Mouse (Mus musculus) gastrocnemius, adult 2 months (tissue): ENCODE results near the gene Fam186b. TPM values are rescaled to one million over a fixed set of nuclear protein-coding genes. Genes with fewer than 3 reads are reported as not detected.

Experiments used
- DNase-seq: peaks from one replicate; pipeline ENCODE4 v3.0.0; 2022
- H3K27ac ChIP-seq: fragments of 200-600 bp; 2 replicates; pipeline ENCODE4 v1.8.1; 2022; ENCODE audit warnings: mild to moderate bottlenecking
- H3K4me3 ChIP-seq: fragments of 200-600 bp; 2 replicates; pipeline ENCODE4 v1.8.1; 2022; ENCODE audit warnings: mild to moderate bottlenecking, moderate library complexity
- CTCF ChIP-seq: fragments of 200-600 bp; IDR thresholded peaks from 2 replicates; pipeline ENCODE4 v1.8.1; 2022; ENCODE audit warnings: antibody characterized with exemption, mild to moderate bottlenecking, moderate library complexity
- intact Hi-C: fragments of 180-260 bp; cut with DNase I; formaldehyde crosslinking; loops from one replicate; pipeline ENCODE4 v1.15.1; 2025
- long read RNA-seq, 2 experiments: library from polyadenylated mRNA; stranded (forward); transcript quantifications; one replicate each; pipeline ENCODE4 v2.0.0; 2021
- total RNA-seq, 2 experiments: library from RNA; stranded (reverse); gene quantifications; 2 replicates each; pipeline ENCODE4 v1.2.3; 2021

Gene Fam186b
- not detected for total RNA-seq
- long read RNA-seq, experiment 1: 0 reads
- long read RNA-seq, experiment 2: 0 reads

DNA sequence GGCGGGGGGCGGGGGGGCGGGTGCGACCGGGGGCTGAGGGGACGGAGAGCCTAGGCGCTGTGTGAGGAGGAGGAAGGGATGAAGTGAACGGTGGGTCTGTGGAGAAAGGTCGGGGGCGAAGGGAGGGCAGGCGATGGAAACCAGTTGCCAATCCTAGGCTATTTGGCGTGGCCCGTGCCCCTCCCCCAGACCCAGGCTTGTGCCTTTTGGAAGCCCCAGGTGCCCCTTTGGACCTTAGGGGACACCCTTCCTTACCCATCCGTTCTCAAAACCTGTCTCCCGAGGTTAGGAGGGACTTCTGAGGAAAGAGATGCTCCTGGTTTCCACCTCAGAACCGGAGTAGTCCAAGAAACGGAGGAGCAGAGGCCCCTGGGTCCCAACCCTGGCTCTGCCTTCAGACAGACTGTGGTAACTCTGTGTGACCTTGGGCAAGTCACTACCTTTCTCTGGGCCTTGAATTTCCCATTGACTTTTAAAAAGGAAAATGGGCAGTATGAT, at the start of gene Fam186b:
Gene Fam186b (minus strand): TSS at position 405 of the 498 bp plus-strand sequence.
- Histone ChIP-seq H3K4me3 (peak within 1 kb of the TSS; percentile 89), H3K27ac (peak within 1 kb of the TSS; percentile 91)
- TF ChIP-seq CTCF: no peak
- peak; percentile 53 for DNase-seq
- intact Hi-C loops: loop anchor here (2.0 kb wide), 1 partner anchor 45 kb away; the partner anchor contains the start of gene Mcrs1

DNA sequence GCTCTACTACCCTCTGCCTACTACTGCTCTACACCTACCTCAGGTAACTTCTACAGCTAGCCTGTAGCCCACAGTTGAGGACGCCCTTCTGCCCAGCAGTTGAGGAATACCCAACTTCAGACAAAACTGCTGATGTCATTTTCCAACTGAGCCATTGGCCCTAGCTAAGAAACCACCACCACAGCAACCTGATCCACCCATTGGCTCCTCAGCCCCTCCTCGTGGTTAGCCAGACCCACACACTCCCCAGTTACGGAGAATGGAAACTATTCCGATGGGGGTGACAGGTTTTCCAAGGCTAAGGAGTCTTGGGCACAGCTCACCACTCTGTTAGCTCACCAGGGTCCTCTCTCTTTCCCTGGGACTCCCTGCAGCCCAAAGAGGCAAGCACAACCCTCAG, 49.3 kb upstream of the Fam186b start:
- peak overlapping the region; percentile 83 for H3K27ac ChIP-seq
- intact Hi-C loops: no loop called here
- H3K4me3 ChIP-seq: peak overlapping the region; percentile 51
- DNase-seq: peak; percentile 65
- no peak for TF ChIP-seq CTCF

DNA sequence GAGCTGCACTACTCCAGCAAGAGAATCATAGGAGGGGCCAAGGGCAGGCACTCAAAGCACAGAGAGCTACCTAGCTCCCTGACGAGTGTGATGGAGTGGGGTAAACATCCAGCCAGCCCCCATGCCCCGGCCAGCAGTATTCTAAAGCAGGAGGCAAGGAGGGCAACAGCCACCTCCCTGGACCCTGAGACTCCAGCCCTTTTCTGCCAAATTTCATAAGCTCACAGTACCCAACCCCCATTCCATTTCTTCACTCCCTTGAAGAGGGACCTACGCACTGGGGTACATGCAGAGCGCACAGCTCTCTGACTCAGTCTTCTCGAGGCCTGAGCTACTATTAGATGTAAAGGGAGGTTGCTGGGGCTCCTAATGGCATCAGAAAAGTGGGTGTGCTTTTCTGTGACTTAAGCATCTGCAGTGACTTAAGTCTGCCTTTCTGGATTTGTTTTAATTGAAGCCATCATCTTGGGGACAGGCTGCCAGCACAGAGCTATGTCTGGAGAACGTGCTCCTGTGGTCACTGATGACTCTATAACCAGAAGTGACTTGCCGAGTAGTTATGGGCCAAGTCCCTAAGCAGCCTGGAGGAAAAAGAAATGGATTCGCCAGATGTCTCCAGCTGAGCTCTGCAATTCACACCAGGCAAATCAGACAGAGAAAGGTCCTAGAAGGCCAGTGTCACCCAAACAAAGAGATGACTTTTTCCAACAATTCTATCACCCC, 48.6 kb upstream of the Fam186b start:
- peak; percentile 61 for DNase-seq
- intact Hi-C loops: no loop called here
- TF ChIP-seq CTCF: no peak
- Histone ChIP-seq H3K4me3 (peak overlapping the region; percentile 51), H3K27ac (peak overlapping the region; percentile 83)

DNA sequence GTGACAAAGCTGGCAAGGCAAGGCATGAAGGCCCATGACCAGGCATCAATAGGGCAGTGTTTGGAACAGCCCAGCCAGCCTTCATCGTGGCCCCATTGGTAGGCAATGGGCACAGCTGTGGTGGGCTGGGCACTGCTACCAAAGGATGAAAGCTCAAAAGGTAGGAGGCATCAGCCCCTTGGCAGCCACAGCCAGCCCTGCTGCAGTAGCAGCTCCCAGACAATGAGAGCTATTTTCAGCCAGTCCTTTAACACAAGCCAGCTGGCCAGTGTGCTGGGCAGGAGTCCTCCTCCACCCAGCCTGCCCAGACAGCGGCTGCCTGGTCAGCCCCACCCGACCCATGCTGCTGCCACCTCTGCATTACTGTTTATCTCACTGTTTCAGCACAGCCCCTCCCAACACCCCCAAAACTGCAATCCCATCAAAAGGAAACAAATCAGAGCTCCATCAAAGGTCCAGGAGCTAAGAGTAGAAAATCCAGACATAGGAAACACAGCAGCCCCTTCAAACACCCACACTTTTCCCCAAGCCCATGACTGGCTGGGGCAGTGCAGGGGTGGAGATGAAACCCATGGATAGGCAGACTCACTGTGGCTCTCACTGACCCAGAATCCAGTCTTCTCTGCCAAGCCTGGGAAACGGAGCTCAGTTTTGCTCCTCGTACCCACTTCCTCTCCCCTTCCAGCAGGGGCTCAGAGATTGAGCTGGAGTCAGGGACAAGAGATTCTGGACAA, 47.9 kb upstream of the Fam186b start:
- H3K27ac ChIP-seq: peak overlapping the region; percentile 83
- no peak for TF ChIP-seq CTCF

DNA sequence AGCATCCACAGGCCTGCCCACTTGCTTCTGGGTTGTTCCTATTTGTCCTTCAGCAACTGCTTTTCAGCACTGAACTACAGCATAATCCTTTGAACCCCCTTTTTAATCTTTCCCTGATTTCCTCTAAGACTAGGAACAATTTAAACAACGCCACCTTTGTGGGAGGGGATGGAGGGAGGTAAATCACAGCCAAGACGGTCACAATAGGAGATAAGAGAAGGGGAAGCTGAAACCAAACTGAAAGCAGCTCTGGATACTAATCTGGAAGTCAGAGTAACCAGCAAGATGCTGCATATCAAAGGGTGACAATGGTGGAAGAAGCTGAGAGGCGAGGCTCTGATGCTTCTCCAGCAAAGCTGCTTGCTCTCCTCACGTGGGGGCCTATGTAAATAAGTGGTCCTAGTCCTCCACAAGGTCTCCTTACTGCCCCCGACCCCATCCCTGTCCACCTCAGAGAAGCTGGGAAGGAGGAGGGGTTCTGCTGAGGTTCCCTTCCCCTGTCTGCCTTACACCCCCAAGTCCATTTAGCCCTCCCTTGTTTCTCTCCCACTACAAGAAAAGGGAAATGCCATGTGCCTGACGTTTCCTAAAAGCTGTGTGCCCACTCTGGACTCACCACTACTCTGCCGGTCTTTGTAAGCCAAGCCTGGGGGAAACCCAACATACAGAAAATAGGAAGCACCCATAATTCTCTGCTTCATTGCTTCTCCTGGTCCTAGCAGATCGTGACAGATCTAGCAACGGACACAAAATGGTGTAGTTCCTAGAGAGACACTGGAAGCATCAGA, 46.7 kb upstream of the Fam186b start:
- peak; percentile 7 for DNase-seq
- no peak for TF ChIP-seq CTCF
- peak overlapping the region; percentile 83 for H3K27ac ChIP-seq
- H3K4me3 ChIP-seq: no peak overlapping the region
- intact Hi-C loops: no loop called here

More for the DNA sequence above, 47.9 kb upstream of the Fam186b start:
- H3K4me3 ChIP-seq: peak overlapping the region; percentile 51
- intact Hi-C loops: no loop called here
- DNase-seq: peak; percentile 85

DNA sequence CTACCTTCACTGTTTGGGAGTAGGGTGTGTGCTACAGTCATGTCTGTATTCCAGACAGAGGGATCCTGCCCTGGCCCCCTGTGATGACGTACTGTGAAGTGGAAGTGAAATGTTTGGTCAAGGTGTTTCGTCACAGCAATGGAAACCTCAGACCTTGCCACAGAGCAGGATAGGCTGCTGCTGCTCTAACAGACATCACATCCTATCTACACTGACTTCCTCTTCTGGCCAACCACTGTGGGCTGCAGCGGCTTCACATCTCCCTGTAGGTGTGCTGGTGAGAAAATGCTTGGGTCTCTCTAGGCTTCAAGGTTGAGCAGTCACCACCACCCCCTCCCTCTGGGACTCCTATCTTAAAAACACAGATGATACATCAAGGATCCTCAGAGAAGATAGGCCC, 45.4 kb upstream of the Fam186b start:
- intact Hi-C loops: no loop called here
- Histone ChIP-seq H3K4me3 (no peak overlapping the region), H3K27ac (peak overlapping the region; percentile 83; the same call in 1 of the 2 replicates)
- no peak for TF ChIP-seq CTCF
- no peak for DNase-seq

DNA sequence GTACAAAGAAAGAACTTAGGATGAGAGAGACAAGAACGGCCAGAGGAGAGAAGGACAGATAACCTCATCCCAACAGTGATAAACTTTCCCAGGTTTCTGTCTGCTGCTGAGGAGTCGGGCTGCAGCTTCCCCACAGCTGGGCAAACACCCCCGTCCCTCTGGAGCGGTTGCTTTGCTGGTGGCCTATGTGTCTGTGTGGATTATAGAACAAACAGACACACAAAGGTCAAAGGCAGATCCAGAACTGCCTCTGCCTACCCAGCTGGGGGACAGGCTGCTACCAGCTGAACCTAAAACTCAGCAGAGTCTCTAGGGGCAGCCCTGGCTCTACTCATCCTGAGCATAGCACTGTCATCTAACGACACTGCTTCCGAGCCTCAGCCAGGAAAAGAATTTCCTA, 44.0 kb upstream of the Fam186b start:
- no peak for DNase-seq
- intact Hi-C loops: no loop called here
- H3K27ac ChIP-seq: peak overlapping the region; percentile 35; the same call in 1 of the 2 replicates
- H3K4me3 ChIP-seq: no peak overlapping the region
- TF ChIP-seq CTCF: no peak

DNA sequence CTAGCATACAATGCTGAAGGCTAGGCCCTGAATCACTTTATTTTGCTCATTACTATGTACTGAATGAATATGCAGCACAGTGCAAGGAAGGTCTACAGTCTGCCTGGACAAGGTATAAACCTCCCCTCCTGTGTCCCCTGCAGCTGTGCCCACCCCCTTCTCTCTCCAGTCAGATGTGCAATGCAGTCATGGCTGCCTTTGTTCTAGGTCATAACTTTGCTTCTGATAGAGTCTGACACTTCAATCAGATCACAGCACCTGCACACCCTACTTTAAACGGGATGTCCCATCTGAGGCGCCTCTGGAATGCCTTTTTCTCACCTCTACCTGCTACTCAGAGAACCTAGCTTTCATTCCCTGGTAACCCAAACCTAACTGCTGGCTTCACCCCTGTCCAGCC, 43.2 kb upstream of the Fam186b start:
- intact Hi-C loops: no loop called here
- H3K4me3 ChIP-seq: no peak overlapping the region
- no peak for DNase-seq
- no peak overlapping the region for H3K27ac ChIP-seq
- TF ChIP-seq CTCF: no peak

DNA sequence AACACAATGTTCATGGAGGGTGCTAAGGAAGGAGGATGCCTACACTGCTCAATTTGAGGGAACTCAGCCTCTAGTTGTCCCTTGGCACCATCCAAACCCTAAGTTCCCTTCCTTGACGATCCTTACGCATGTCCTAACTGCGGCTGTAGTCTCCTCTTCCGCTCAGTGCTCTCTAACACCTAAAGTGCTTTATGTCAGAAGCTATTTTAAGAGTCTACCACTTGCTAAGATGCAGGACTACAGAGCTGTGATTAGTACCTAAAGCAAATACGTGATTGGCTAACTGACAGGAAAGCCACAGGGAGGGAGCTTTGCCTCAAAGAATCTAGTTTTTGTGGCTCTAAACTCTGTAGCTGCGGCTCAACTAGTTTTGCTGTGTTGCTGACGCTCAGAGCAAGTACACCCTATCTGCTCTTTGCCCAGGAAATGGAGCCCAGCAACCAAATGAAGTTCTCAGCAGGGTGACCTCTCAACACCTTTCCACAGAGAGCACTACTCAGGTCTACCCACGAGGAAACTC, 40.2 kb upstream of the Fam186b start:
- no peak for DNase-seq
- TF ChIP-seq CTCF: no peak
- H3K4me3 ChIP-seq: no peak overlapping the region
- peak overlapping the region; percentile 91; the same call in 1 of the 2 replicates for H3K27ac ChIP-seq
- intact Hi-C loops: no loop called here

DNA sequence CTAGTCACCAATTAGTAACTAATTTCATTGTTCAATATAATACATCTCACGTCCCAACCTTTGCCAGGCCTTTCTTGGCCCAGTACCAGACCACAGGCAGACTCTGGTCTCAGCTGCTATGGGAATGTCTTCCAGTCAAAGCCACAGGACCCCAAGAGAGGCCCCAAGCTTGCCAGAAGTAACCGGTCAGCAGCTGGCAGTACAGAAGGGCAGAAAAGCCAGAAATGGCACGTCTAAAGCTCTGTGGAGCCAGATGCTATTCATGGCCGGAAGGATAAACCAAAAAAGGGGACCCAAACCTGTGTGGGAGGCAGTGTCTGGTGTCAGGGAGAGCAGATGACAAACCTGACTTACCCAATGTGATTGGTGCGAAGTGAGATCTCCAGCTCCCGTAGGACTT, 38.8 kb upstream of the Fam186b start:
- Histone ChIP-seq H3K27ac (peak overlapping the region; percentile 91), H3K4me3 (no peak overlapping the region)
- no peak for DNase-seq
- no peak for TF ChIP-seq CTCF
- intact Hi-C loops: no loop called here

DNA sequence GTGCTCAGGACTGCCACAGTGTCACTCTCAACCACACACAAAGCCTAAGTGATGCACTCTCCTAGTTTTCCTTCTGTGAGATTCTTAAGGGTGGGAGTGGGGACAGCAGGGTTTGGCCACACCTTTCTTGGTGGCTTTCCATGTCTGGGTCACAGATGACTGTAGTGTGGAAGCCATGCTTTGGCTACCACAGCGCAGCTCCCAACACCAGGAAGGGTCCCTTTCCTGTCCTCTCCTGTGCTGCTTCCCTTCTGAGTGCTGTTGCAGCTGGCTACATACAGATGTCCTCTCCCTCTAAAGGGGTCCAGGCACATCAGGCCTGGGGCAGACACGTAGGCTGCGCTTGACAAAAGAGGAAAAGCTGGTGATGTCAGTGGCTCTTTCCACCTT, 38.0 kb upstream of the Fam186b start:
- intact Hi-C loops: loop anchor here (2.0 kb wide), 1 partner anchor 37 kb away; the partner anchor contains the start of gene Fmnl3
- TF ChIP-seq CTCF: no peak

DNA sequence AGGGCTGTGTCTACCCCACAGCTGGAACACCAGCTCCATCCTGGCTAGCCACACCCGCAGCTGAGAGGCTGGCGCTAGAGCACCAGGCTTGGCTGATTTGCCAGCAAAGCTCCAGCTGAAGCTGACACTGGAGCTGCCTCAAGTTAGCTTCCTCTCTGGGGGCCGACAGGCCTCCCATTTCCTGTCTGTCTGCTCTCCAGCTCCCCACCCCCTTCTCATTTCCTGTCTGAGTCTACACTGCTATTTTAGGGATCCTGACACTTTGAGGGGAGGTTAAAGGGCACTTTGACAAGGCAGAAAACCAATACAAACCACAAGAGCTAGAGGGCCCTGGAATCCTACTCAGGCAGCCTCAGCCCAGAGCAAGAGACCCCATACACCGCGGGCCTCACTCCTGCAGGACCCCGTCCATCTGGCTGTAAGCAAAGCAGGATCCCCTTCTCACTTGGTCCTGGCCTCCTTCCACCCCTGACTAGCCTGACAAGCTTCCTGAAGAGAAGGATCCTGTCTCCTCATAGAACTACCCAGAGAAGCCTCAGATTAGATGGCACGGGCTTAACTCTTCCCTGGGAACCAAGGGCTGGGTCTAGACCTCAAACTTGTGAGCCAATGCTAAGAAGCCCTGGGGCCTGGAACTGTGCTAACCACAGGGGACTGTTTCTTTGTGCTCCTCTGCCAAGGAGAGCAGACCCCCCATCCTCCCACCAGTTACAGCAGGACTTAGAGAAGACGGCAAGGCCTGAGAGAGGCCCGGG, 37.4 kb upstream of the Fam186b start:
- Histone ChIP-seq H3K27ac (peak overlapping the region; percentile 91), H3K4me3 (peak overlapping the region; percentile 51)
- intact Hi-C loops: loop anchor here (2.0 kb wide), 1 partner anchor 38 kb away; the partner anchor contains the start of gene Fmnl3
- DNase-seq: peak; percentile 87
- TF ChIP-seq CTCF: peak; percentile 12; the same call in 1 of the 2 replicates

More for the DNA sequence above, 38.0 kb upstream of the Fam186b start:
- H3K4me3 ChIP-seq: peak overlapping the region; percentile 51
- peak overlapping the region; percentile 91 for H3K27ac ChIP-seq
- DNase-seq: peak; percentile 51
